Mouse (Mus musculus) heart, postnatal 10 days (tissue): ENCODE data around the gene Opalin. TPM values are rescaled to one million over a fixed set of nuclear protein-coding genes. Genes with fewer than 3 reads are reported as not detected.

Source experiments
- DNase-seq, 2 experiments: peaks; one replicate each; pipeline ENCODE4 v3.0.0; 2021
- intact Hi-C: fragments of 180-260 bp; cut with DNase I; formaldehyde crosslinking; loops from one replicate; pipeline ENCODE4 v1.15.1; 2025
- total RNA-seq, 2 experiments: library from RNA; stranded (reverse); gene quantifications; 2 replicates each; pipeline ENCODE4 v1.2.3; 2021

The Opalin gene
- not detected for total RNA-seq

- intact Hi-C loops: no loop called here
- no peak for DNase-seq
Observed at GRCm38 (mm10) chr19:41076906-41077305, at the start of gene Opalin. TSS of gene Opalin (minus strand) at chr19:41077113.

DNA sequence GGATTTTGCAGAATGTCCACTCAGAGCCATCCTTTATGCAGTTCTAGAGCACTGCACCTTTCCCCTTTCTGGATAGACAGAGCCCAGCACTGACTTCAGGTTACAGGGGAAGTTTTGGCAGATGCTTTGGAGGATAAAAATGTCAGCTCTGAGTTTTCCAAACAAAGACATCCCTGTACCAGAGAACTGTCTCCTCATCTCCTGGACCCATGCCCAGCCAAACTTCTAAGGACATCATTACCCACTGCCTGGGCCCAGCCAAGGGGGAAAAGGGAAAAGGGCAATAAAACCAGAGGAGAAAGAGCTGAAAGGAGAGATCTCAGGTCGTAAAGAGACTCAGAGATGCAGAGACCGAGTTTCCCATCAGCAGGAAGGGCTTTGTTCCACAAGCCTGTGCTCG lies 46.1 kb upstream of the Opalin start:
- intact Hi-C loops: no loop called here
- DNase-seq: no peak

DNA sequence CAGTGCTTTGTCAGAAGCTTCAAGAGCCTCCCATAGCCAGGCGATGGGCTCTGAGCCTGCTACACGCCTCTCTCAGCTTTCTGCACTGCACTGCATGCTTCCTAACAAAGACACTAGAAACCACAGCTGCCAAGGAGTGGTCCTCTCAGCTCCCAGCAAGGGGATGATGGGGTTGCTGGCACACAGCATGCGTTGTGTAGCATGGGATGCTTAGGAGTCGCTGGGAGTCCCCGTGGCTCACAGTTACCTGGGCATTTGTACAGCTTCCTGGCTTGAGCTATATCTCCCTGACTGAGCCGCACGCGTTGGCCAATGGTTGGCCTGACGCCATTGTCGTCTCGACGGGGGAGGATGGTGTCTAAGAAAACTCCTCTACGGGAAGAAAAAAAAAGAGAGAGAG lies 43.0 kb upstream of the Opalin start:
- intact Hi-C loops: no loop called here
- DNase-seq: peak in 1 of 2 experiments; percentile 27

DNA sequence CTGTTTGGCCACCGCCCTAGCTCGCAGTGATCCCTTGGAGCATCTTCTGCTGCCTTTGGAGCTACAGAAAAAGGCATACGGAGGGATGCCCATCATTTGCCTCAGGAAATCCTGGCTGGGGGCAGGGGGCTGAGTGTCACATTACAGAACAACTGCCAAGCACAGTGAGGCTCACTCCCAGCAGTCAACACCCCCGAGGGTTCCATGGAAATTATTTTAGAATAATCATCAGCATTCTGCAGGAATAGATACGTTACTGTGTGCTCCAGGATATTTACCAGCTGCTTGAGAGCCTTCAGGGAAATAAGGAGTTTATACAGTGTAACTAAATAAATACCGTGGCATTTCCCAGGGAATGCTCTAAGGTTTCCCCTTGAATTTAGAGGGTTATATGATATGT lies 41.4 kb upstream of the Opalin start:
- intact Hi-C loops: no loop called here
- DNase-seq: no peak

DNA sequence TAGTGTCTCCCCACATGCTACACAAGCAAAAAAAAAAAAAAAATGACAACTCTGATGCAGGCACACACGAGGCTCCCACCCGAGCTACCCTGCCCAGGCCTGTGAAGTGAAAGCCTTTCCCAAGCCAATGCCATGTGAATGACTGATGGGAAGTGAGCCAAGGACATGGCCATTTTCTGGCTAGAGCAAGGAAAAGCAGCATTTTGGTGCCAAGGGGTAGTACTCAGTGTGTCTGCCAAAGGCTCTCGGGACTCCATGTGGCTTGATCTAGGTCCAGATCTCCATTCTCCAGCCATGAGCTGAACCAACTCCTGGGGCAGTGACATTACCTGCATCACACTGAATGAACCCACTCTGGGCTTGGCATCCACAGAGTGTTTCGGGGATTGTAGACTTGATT lies 40.4 kb upstream of the Opalin start:
- DNase-seq: no peak
- intact Hi-C loops: no loop called here

- DNase-seq: no peak
- intact Hi-C loops: no loop called here
Observed at GRCm38 (mm10) chr19:41114611-41115010, 37.7 kb upstream of the Opalin start.

DNA sequence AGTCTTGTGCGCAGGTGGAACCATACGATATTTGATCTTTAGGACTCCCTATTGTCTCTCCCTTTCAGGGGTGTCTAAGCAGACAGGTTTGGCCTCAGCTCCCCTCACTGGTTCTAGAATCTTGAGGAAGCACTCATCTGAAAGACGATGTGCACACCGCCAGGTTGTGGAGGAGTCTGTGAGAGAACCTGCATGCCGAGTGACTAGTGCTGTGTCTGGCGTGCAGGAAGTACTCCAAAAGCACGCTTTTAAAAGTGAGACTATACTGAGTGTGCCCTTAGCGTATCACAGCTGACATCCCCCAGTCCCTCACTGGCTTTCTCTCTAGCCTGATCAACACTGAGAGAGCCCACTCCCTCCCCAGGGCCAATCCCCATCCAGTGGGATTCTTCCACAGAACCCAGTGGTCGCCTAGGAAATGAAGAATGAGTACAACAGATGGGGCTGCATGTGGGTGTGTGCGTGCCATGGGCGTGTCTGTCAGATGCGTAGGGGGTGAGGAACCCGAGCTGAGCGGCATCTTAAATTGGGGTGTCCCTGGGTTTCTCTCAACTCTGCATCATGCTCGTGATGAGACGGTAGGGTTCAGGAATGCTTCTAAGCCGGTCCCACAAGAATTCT lies 37.1 kb upstream of the Opalin start:
- intact Hi-C loops: no loop called here
- DNase-seq: no peak

GRCm38 (mm10) chr19:41112609-41113008 lies 35.7 kb upstream of the Opalin start:
- DNase-seq: no peak
- intact Hi-C loops: no loop called here

- no peak for DNase-seq
- intact Hi-C loops: no loop called here
Observed at GRCm38 (mm10) chr19:41109991-41110390, 33.1 kb upstream of the Opalin start.

- no peak for DNase-seq
- intact Hi-C loops: no loop called here
Observed at GRCm38 (mm10) chr19:41109496-41109895, 32.6 kb upstream of the Opalin start.

- DNase-seq: no peak
Observed at GRCm38 (mm10) chr19:41108666-41109065, 31.8 kb upstream of the Opalin start.

GRCm38 (mm10) chr19:41107530-41107929 lies 30.6 kb upstream of the Opalin start:
- DNase-seq: no peak
- intact Hi-C loops: no loop called here

More at GRCm38 (mm10) chr19:41108666-41109065, 31.8 kb upstream of the Opalin start:
- intact Hi-C loops: no loop called here

DNA sequence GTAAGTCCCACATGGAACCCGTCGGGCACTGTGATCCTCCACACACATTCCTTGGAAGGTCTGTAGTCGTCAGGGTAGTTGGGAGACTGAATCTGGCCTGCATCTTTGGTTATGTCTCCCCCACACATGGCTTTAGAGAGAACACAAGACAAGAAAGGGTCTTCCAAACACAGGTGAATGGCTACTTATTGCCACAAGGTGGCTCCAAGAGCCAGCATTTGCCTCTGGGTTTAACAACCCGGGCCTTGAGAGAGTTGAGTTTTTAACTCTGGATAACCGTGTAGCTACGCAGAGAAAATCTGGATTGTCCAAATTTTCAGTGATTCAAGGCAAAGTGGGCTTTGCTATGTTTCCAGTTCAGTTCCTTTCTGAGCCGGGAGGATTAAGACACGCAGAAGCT lies 28.0 kb upstream of the Opalin start:
- peak; percentile 44 to 48 for DNase-seq

DNA sequence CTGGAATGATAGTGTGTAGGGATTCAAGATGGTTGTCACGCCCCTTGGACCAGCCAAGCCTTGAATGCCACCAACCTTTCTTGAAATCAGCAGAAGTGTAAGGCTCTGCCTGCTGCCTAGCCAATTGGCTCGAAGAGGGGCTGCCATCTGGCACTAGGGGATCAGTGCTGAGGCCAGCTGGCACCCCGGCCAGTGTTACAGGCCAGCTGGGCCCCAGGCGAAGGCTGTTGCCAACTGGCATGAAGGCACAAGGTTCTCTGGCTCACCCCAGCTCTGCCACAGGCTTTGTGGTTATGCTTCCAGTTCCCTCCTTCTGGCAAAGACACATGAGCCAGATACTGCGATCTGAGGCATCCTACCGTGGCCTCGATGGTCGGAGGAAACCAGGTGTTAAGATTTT lies 24.5 kb upstream of the Opalin start:
- intact Hi-C loops: no loop called here
- DNase-seq: peak; percentile 53 to 75

More for the DNA sequence above, 28.0 kb upstream of the Opalin start:
- intact Hi-C loops: loop anchor here (1.0 to 2.0 kb wide), 2 partner anchors 100 to 140 kb away; no protein-coding TSS in a partner anchor

DNA sequence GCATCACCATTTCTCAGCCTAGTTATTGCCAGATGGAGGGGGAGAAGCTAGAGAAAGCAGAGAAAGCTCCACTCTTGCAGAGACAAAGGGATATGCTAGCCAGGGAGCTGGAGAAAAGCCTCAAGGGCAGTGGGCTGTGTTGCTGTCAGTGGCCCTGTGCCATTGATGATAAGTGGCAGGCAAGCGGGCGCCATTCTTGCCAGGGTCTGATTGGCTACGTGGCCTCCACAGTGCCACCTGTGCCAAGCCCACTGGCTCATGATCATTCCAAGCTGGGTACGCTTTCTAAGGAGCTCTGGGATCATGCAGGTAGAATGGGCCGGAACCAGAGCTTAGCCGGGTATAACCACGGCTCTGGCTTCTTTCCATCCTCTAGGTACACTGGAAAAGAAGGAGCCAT lies 23.9 kb upstream of the Opalin start:
- DNase-seq: no peak
- intact Hi-C loops: no loop called here

GRCm38 (mm10) chr19:41097038-41097437 lies 20.1 kb upstream of the Opalin start:
- no peak for DNase-seq

GRCm38 (mm10) chr19:41091901-41092300 lies 15.0 kb upstream of the Opalin start:
- no peak for DNase-seq
- intact Hi-C loops: no loop called here

More at GRCm38 (mm10) chr19:41097038-41097437, 20.1 kb upstream of the Opalin start:
- intact Hi-C loops: no loop called here

GRCm38 (mm10) chr19:41089833-41090232 lies 12.9 kb upstream of the Opalin start:
- peak; percentile 53 to 80 for DNase-seq

DNA sequence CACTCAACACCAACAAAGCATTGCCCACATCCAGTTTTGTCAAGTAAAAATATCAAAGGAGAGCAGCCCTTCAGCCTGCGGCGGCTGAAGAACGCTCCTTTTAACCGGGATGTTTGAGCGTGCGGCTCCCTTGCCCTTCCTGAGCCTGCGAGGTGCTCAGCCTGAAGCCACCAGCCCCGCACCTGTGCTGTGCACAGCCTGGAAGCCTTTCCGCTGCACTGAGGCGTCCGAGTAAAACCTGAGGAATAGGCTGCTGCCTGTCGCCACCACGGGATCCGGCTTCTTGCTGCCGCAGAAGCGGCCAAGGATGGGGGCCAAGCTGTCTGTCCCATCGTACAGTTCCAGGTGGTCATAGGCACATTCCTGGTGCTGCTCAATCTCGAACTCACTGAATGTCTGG lies 11.6 kb upstream of the Opalin start:
- DNase-seq: no peak
- intact Hi-C loops: loop anchor here (5.0 kb wide), 1 partner anchor 114 kb away; no protein-coding TSS in a partner anchor

More at GRCm38 (mm10) chr19:41089833-41090232, 12.9 kb upstream of the Opalin start:
- intact Hi-C loops: loop anchor here (5.0 kb wide), 1 partner anchor 112 kb away; no protein-coding TSS in a partner anchor

- no peak for DNase-seq
- intact Hi-C loops: loop anchor here (2.0 to 5.0 kb wide), 2 partner anchors 114 to 157 kb away; no protein-coding TSS in a partner anchor
Observed at GRCm38 (mm10) chr19:41087901-41088300, 11.0 kb upstream of the Opalin start.

DNA sequence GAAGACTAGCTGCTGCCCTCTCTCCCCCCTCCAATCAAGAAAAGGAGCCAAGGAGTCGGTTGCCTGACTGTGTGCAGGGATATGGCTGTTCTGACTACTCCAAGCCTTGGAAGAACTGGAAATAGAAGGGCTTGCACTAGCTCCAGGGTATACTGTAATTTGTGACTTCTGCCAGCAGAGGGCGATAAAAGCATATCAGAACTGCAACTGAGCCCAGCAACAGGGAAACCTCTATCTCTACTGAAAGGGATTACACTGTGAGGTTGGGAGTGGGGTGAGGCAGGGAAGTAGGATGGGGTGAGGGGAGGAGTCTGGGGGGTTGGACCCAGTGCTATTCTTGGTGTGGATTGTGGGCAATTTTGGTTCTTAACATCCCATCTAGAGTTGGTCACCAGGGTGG lies 9.8 kb upstream of the Opalin start:
- peak; percentile 81 to 88 for DNase-seq
- intact Hi-C loops: loop anchor here (2.0 to 5.0 kb wide), 2 partner anchors 116 to 158 kb away; no protein-coding TSS in a partner anchor

- intact Hi-C loops: loop anchor here (2.0 to 5.0 kb wide), 2 partner anchors 116 to 159 kb away; no protein-coding TSS in a partner anchor
Observed at GRCm38 (mm10) chr19:41086289-41086688, 9.4 kb upstream of the Opalin start.

More at GRCm38 (mm10) chr19:41086289-41086688, 9.4 kb upstream of the Opalin start:
- DNase-seq: no peak
